Mouse (Mus musculus): ENCODE data around the gene Gm37240.

DNA sequence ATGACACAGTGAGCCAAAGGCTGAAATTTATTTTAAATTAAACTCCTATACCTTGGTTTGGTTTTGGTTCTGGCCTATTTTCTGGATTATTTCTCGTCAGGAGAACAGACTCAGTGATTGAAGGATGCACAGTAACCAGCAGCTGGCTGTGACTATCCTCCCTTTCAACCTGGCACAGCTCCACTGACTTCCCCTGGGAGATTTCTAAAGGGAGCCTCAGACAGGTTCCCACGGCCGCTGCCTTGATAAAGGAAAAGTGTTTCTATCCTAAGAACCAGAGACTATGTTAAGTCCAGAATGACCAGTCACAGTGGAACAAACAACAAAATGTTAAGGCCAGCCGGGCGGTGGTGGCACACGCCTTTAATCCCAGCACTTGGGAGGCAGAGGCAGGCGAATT, 106.4 kb downstream of the Gm37240 start:
- TF ChIP-seq POLR2A (IDR thresholded peaks at IDR 0.05; ENCODE audit: low read depth, low read length) (no peak), CTCF (IDR thresholded peaks at IDR 0.05; ENCODE audit: borderline replicate concordance, insufficient read depth, low read length) (no peak)
